Mouse (Mus musculus) heart, embryonic 11.5 days (tissue): ENCODE results near the gene Gm30191. TPM values are rescaled to one million over a fixed set of nuclear protein-coding genes. Genes with fewer than 3 reads are reported as not detected.
A peak's percentile ranks its signal among the peaks of the same experiment; 100 is the strongest.

Experiments
- ATAC-seq: fragments of 200-750 bp; cut with Nextera tagmentation; replicated peaks from 2 replicates; pipeline ENCODE4 v1.8.0; 2017; ENCODE audit warnings: moderate library complexity; ENCODE audit not compliant: insufficient number of reproducible peaks, low FRiP score, low TSS enrichment
- H3K27ac ChIP-seq: fragments of 300-500 bp; sonication (generic); 2 replicates; pipeline ENCODE4 v1.5.1; 2014; ENCODE audit warnings: mild to moderate bottlenecking, low read depth, low read length
- H3K27me3 ChIP-seq: fragments of 300-500 bp; sonication (generic); 2 replicates; pipeline ENCODE4 v1.6.1; 2014; ENCODE audit warnings: mild to moderate bottlenecking, low read length, mixed read lengths; ENCODE audit not compliant: control insufficient read depth, insufficient read depth
- H3K36me3 ChIP-seq: fragments of 300-500 bp; sonication (generic); 2 replicates; pipeline ENCODE4 v1.6.1; 2014; ENCODE audit warnings: mild to moderate bottlenecking, low read length, moderate library complexity, mixed read lengths; ENCODE audit not compliant: control insufficient read depth, insufficient read depth
- H3K4me1 ChIP-seq: fragments of 300-500 bp; sonication (generic); 2 replicates; pipeline ENCODE4 v1.6.1; 2014; ENCODE audit warnings: low read length; ENCODE audit not compliant: control insufficient read depth, insufficient read depth
- H3K4me2 ChIP-seq: fragments of 300-500 bp; sonication (generic); 2 replicates; pipeline ENCODE4 v1.6.1; 2014; ENCODE audit warnings: mild to moderate bottlenecking, moderate library complexity
- H3K4me3 ChIP-seq: fragments of 300-500 bp; sonication (generic); 2 replicates; pipeline ENCODE4 v1.5.1; 2014; ENCODE audit warnings: low read depth, low read length
- H3K9ac ChIP-seq: fragments of 300-500 bp; sonication (generic); 2 replicates; pipeline ENCODE4 v1.6.1; 2014; ENCODE audit warnings: mild to moderate bottlenecking, low read depth, low read length, moderate library complexity
- H3K9me3 ChIP-seq: fragments of 300-500 bp; sonication (generic); replicated peaks from 2 replicates; pipeline ENCODE4 v1.6.1; 2016; ENCODE audit warnings: low read length; ENCODE audit not compliant: control insufficient read depth
- whole genome bisulfite sequencing: fragments of 180-500 bp; shearing (Covaris S2); extraction: QIAGEN DNeasy Blood & Tissue Kit; methylation state at CpG from one replicate; pipeline ENCODE4 v1.1.7; 2014; ENCODE audit not compliant: insufficient replicate concordance; 5-methylcytosine and 5-hydroxymethylcytosine counted together
- polyA plus RNA-seq: library from polyadenylated mRNA; unstranded; fragments of >200 nt; fragmentation: Nextera tagmentation; extraction: Ambion mirVana; gene quantifications from 2 replicates; pipeline ENCODE4 v1.2.1, GENCODE M21; 2014

The Gm30191 gene
- polyA plus RNA-seq, 1 experiment from 2014 or later = not detected

GRCm38 (mm10) chr4:134271979-134272378 lies 25.2 kb downstream of the Gm30191 start:
- Histone ChIP-seq H3K36me3 (no peaks in the 10 kb centered on the region), H3K9ac (no peak overlapping the region), H3K27me3 (no peaks in the 10 kb centered on the region), H3K4me3 (no peak overlapping the region), H3K4me2 (no peak overlapping the region), H3K4me1 (peaks cover 6% of the 10 kb centered on the region; the same call in 1 of the 2 replicates), H3K27ac (no peak overlapping the region), H3K9me3 (no peaks in the 10 kb centered on the region)
- ATAC-seq = no peak
- 81% methylated on average over 7 of the region's 7 CpGs for WGBS

- no peaks in the 10 kb centered on the region for H3K27me3 ChIP-seq
- peak overlapping the region; percentile 35; the same call in 1 of the 2 replicates for H3K27ac ChIP-seq
- H3K9me3 ChIP-seq = no peaks in the 10 kb centered on the region
- peak overlapping the region; percentile 56 for H3K9ac ChIP-seq
- H3K36me3 ChIP-seq = no peaks in the 10 kb centered on the region
- peak overlapping the region; percentile 55 for H3K4me2 ChIP-seq
- ATAC-seq = no peak
- H3K4me1 ChIP-seq = peaks cover 6% of the 10 kb centered on the region; the same call in 1 of the 2 replicates
- peak overlapping the region; percentile 11 for H3K4me3 ChIP-seq
- 28% methylated on average over 12 of the region's 13 CpGs for WGBS
Observed at GRCm38 (mm10) chr4:134272731-134273416, 26.1 kb downstream of the Gm30191 start.

GRCm38 (mm10) chr4:134273417-134274345 lies 26.9 kb downstream of the Gm30191 start:
- Histone ChIP-seq H3K4me2 (peak overlapping the region; percentile 55), H3K27ac (peak overlapping the region; percentile 46), H3K9ac (peak overlapping the region; percentile 46), H3K4me1 (peaks cover 6% of the 10 kb centered on the region; the same call in 1 of the 2 replicates), H3K4me3 (peak overlapping the region; percentile 11), H3K36me3 (peaks cover 6% of the 10 kb centered on the region), H3K9me3 (no peaks in the 10 kb centered on the region), H3K27me3 (no peaks in the 10 kb centered on the region)
- WGBS = 2% methylated on average over 14 of the region's 14 CpGs
- ATAC-seq = peak; percentile 68

GRCm38 (mm10) chr4:134284942-134285341 lies 38.2 kb downstream of the Gm30191 start:
- no peak overlapping the region for H3K27ac ChIP-seq
- H3K27me3 ChIP-seq = no peaks in the 10 kb centered on the region
- H3K9ac ChIP-seq = no peak overlapping the region
- peak overlapping the region; percentile 72 for H3K4me2 ChIP-seq
- H3K4me3 ChIP-seq = no peak overlapping the region
- H3K4me1 ChIP-seq = peaks cover 25% of the 10 kb centered on the region
- WGBS = 58% methylated on average over 2 of the region's 2 CpGs
- H3K9me3 ChIP-seq = no peaks in the 10 kb centered on the region
- ATAC-seq = no peak
- H3K36me3 ChIP-seq = peaks cover 15% of the 10 kb centered on the region

- peak overlapping the region; percentile 100 for H3K27ac ChIP-seq
- H3K9ac ChIP-seq = peak overlapping the region; percentile 98
- H3K9me3 ChIP-seq = no peaks in the 10 kb centered on the region
- peaks cover 11% of the 10 kb centered on the region for H3K36me3 ChIP-seq
- peak overlapping the region; percentile 72 for H3K4me2 ChIP-seq
- H3K4me3 ChIP-seq = peak overlapping the region; percentile 99
- no peaks in the 10 kb centered on the region for H3K27me3 ChIP-seq
- peaks cover 25% of the 10 kb centered on the region for H3K4me1 ChIP-seq
- ATAC-seq = peak; percentile 29
- WGBS = 2% methylated on average over 58 of the region's 59 CpGs
Observed at GRCm38 (mm10) chr4:134286226-134287167, 39.8 kb downstream of the Gm30191 start.

GRCm38 (mm10) chr4:134287168-134287564 lies 40.4 kb downstream of the Gm30191 start:
- WGBS = 0% methylated on average over 57 of the region's 59 CpGs
- Histone ChIP-seq H3K4me1 (peaks cover 25% of the 10 kb centered on the region), H3K9me3 (no peaks in the 10 kb centered on the region), H3K36me3 (peaks cover 11% of the 10 kb centered on the region), H3K4me3 (peak overlapping the region; percentile 99), H3K4me2 (peak overlapping the region; percentile 72), H3K27ac (peak overlapping the region; percentile 100), H3K27me3 (no peaks in the 10 kb centered on the region), H3K9ac (peak overlapping the region; percentile 98)
- peak; percentile 90 for ATAC-seq

- H3K4me1 ChIP-seq = peaks cover 27% of the 10 kb centered on the region
- whole genome bisulfite sequencing = 0% methylated on average over 38 of the region's 43 CpGs
- H3K9me3 ChIP-seq = no peaks in the 10 kb centered on the region
- H3K4me3 ChIP-seq = peak within 1 kb of the TSS; percentile 99
- H3K4me2 ChIP-seq = peak within 1 kb of the TSS; percentile 72
- peaks cover 11% of the 10 kb centered on the region for H3K36me3 ChIP-seq
- peak within 1 kb of the TSS; percentile 100 for H3K27ac ChIP-seq
- no peaks in the 10 kb centered on the region for H3K27me3 ChIP-seq
- ATAC-seq = peak; percentile 82
- H3K9ac ChIP-seq = peak within 1 kb of the TSS; percentile 98
Observed at GRCm38 (mm10) chr4:134287575-134288025, 40.9 kb downstream of the Gm30191 start, which contains the start of gene Pdik1l. Gene Pdik1l, minus strand, starts transcription at chr4:134287895.
